Mouse (Mus musculus) layer of hippocampus, postnatal 36 days (tissue): ENCODE measurements around the gene Eif4e. TPM values are rescaled to one million over a fixed set of nuclear protein-coding genes. Genes with fewer than 3 reads are reported as not detected.

Source experiments
- DNase-seq, 2 experiments: peaks; one replicate each; pipeline ENCODE4 v3.0.0; 2022
- microRNA-seq, 2 experiments: library from miRNA; unstranded; fragments of <30 nt; microRNA quantifications; one replicate each; pipeline ENCODE4 v1.2.0; 2021
- total RNA-seq, 2 experiments: library from RNA; stranded (reverse); gene quantifications; 2 replicates each; pipeline ENCODE4 v1.2.3; 2021

Gene Eif4e
- total RNA-seq, 2 experiments from 2014 or later: 186 to 189 TPM

DNA sequence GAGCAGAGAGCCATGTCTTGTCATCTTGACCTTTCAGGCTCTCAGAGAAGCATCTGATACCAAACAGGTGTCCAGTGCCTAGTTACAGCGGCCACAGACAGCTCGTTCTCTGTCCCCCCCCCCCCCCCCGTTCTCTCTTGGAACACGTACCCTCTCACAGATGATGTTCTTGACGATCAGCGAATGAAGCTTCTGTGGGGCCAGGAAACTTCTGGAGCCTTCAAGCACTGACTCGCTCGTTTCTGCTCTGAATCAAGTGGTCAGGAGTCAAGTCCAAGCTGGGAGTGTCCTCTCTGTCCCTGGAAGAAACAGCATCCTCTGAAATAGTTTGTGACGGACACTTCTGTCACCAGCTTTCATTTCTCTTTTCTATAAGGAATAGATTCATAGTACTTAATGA, 62.0 kb downstream of the Eif4e start:
- no peak for DNase-seq

DNA sequence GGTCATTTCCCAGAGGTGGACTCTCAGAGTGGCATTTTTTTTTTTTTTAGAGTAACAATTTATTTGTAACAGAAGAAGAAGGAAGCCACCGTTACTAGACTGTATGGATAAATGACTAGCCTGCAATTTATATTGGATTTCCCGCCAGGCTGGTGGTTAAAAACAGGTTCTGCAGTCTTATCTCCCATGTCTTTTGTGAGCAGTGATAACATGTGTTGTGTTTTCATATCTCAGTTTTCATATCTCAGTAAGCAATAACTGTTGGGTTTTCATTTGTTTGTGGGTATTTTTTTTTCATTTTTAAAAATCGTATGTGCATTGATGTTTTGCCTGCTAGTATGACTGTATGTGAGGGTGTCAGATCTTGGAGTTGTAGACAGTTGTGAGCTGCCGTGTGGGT, 65.0 kb downstream of the Eif4e start:
- DNase-seq: no peak

DNA sequence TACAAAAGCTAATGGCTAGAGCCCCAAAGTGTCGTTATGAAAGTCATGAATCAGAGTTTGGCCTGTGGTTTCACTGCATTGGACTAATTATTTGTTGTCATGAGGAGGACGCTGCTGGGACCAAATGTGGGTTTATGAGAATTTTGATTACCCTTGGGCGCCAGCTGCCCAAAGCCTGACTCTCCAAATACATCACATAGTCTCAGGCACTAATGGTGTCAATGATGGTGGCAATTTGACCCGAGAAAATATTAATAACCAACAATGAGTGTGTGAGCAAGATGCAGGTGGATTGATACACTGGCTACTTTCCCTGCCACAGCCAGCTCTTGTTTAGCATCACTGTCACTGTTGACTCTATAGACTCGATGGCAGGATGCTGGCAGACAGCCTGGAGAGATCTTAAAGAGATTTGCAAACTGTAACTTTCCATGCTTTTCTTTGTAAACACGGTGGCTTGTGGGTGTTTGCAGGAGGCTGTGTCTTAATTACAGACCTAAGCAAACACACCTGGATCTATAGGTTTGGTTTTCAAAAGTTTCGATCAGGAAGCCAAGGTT, 65.9 kb downstream of the Eif4e start:
- DNase-seq: no peak

DNA sequence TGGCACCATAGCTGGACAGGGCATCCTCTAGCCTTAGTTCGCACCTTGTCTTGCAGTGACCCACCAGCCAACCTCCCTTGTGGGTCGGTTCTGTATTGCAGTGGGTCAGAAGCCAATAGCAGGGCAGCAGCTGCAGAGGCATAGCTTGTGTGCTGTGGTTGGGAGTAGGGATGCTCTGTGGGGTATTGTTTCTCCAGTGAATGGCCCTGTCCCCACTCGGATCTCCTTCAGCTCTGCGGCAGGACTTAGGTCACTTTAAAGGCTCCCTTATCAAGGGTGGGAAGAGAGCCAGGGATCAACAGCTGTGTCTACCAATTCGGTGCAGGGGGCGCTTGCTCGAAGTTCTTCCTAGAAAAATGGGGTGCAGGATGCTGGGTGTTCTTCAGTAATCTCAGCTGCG, 67.2 kb downstream of the Eif4e start:
- no peak for DNase-seq

DNA sequence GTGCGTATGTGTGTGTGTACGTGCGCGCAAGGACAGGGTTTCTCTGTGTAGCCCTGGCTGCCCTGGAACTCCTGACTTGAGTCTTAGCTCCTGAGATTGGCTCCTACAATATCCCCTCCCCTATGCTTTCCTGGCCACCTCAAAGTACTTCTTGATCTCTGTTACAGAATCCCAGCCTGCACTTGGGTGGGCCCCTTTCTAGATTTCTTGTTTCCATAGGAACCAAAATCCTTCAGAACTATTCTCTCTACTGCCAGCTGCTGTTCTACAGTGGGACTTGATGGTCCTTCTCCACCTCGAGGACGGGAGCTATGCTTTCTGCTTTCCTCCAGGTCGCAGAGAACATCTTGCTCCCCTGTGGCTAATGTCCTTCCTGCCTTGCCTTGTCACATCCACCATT, 67.9 kb downstream of the Eif4e start:
- DNase-seq: no peak

DNA sequence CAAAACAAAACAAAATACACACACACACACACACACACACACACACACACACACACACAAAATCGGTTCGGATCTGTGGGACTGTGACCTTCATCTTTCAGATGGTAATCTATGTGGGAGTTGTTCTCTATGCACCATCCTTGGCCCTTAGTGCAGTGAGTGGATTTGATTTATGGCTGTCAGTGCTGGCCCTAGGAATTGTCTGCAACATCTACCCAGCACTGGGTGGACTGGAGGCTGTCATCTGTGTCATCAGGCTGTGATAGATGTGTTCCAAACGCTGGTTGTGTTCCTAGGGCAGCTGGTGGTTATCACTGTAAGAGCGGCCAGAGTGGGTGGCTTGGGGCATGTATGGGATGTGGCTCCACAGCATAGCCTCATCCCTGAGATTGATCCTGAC, 75.1 kb downstream of the Eif4e start:
- no peak for DNase-seq

DNA sequence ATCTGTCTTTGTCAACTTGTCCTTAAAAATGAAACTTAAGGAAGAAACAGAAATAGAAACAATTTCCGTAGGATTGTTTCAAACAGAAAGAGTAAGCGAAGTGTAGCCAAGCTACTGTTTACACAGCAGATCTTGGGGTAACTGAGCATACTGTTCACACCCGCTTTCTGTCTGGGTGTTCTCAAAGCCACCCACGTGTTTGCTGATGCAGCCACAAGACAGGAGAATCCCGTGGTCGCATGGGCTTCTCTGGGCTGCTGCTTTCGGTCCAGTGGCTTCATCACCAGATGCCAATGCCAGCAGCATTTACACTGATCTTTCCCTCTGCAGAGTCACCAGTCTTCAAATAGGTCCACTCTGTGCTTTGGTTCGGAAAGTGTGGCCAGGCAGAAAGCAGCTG, 79.2 kb downstream of the Eif4e start:
- no peak for DNase-seq

DNA sequence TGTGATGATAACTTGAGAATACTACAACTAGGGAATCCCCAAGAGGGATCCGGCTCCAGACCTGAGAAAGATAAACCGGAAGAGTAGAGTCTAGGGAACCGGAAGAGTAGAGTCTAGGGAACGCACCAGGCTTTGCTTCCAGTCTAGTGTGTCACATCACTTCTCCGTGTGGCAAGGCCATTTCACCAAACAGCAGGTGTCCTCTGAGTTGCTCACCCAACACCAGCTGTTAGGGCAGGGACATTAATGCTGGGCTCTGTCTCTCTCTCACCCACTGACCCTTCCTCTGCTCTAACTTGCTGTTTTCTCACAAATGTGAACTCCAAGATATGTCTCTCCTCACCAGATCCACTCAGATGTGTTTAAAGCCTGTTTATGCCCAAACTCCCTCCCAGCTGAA, 82.7 kb downstream of the Eif4e start:
- DNase-seq: no peak

Small RNAs within 50 kb of the gene (microRNA-seq; reads per million reads assigned to microRNA genes)
- 0 to 0.42 reads per million in 2 experiments for gene Mir1956

Other genes with a start within 250 kb of the Eif4e start
- not detected for gene Adh6a, start 212.9 kb upstream of the Eif4e start, total RNA-seq
- not detected for gene Adh6b, start 184.4 kb upstream of the Eif4e start, total RNA-seq
- gene Adh4, start 110.7 kb upstream of the Eif4e start, total RNA-seq: not detected
- 10 to 100 TPM; 65.7 to 69.8 TPM for gene Adh5, start 83.1 kb upstream of the Eif4e start, total RNA-seq
- gene Metap1, start 36.7 kb upstream of the Eif4e start, total RNA-seq: 10 to 100 TPM; 45.6 to 50.6 TPM
- 100 to 1,000 TPM; 208 to 210 TPM for gene Tspan5, start 216.0 kb downstream of the Eif4e start, total RNA-seq